In the genomic region with DNA sequence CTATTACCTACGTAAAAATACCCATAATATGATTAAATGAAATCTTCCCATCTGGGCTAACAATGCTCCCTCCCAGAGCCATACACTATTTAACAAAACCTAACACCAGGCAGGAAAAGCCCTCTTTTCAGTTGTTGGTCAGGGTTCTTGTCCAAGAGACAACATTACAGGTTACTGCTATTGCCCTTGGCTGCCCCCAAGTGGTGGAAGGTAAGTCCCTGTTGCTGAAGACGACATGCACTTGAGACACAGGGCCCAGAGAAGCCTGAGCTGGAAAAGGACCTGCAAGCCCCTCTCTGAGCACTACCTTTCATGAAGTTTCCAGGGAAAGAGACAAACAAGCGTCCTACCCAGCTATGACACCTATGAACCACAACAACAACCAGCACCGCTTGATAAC, we compare ENCODE assay signal across 10 mouse cellular contexts. TPM values are rescaled to one million over a fixed set of nuclear protein-coding genes. Genes with fewer than 3 reads are reported as not detected.
DNase-seq lines count a peak whose midpoint lies in the region; ATAC-seq and TF ChIP-seq lines count a peak whose summit lies in the region.
"Had no signal": no experiment of that assay in that cellular context is flagged by ENCODE, and none has a peak within 500 bp of the region (broad histone marks: within the 10 kb centered on the region; RNA-seq: fewer than 3 reads in every experiment).

No protein-coding gene starts in this region.

- H3K9me3 ChIP-seq in intestine, postnatal 0 days (ENCODE audit: control insufficient read depth) = no peaks in the 10 kb centered on the region
- H3K9me3 ChIP-seq in intestine, embryonic 16.5 days (ENCODE audit: control insufficient read depth, low read length) = no peaks in the 10 kb centered on the region
- H3K9me3 ChIP-seq in E14TG2a.4 (ENCODE audit: low read length) = no peaks in the 10 kb centered on the region
- H3K9me3 ChIP-seq in embryonic facial prominence, embryonic 14.5 days (ENCODE audit: control insufficient read depth, low read length) = no peaks in the 10 kb centered on the region
- no peaks in the 10 kb centered on the region for H3K9me3 ChIP-seq in limb, embryonic 10.5 days (replicated peaks)
- H3K9me3 ChIP-seq: embryonic facial prominence, embryonic 15.5 days; lung, embryonic 15.5 days had no signal

- DNase-seq in adrenal gland, postnatal 14 days = peak; percentile 75
- peak; percentile 69 for DNase-seq in embryonic facial prominence, embryonic 14.5 days (ENCODE audit: low spot score)
- peak; percentile 49 for DNase-seq in limb, embryonic 10.5 days (ENCODE audit: low spot score)
- DNase-seq in retina, adult 2 months (ENCODE audit: low read depth, low spot score) = peak; percentile 16
- DNase-seq in yolk sac, embryonic 10.5 days (ENCODE audit: low spot score) = no peak

- WGBS in intestine, postnatal 0 days = 59% methylated on average over 4 of the region's 4 CpGs
- 61% methylated on average over 4 of the region's 4 CpGs for WGBS in intestine, embryonic 16.5 days
- 46% methylated on average over 4 of the region's 4 CpGs for WGBS in embryonic facial prominence, embryonic 14.5 days
- 52% methylated on average over 4 of the region's 4 CpGs for WGBS in limb, embryonic 10.5 days

- H3K4me2 ChIP-seq in intestine, postnatal 0 days (replicated peaks; ENCODE audit: low read depth) = no peak overlapping the region
- no peak overlapping the region for H3K4me2 ChIP-seq in intestine, embryonic 16.5 days (ENCODE audit: low read depth, low read length)
- no peak overlapping the region for H3K4me2 ChIP-seq in embryonic facial prominence, embryonic 14.5 days (ENCODE audit: low read depth, low read length)
- H3K4me2 ChIP-seq: embryonic facial prominence, embryonic 15.5 days; lung, embryonic 15.5 days had no signal

- peaks cover 34% of the 10 kb centered on the region; the same call in 1 of the 2 replicates for H3K36me3 ChIP-seq in intestine, postnatal 0 days (ENCODE audit: control insufficient read depth, insufficient read depth)
- H3K36me3 ChIP-seq in intestine, embryonic 16.5 days (ENCODE audit: control insufficient read depth, insufficient read depth, low read length) = no peaks in the 10 kb centered on the region
- peaks cover 74% of the 10 kb centered on the region for H3K36me3 ChIP-seq in E14TG2a.4 (ENCODE audit: insufficient read depth, low read length)
- H3K36me3 ChIP-seq in embryonic facial prominence, embryonic 14.5 days (ENCODE audit: control insufficient read depth, insufficient read depth, low read length) = peaks cover 52% of the 10 kb centered on the region
- H3K36me3 ChIP-seq in limb, embryonic 10.5 days = peaks cover 30% of the 10 kb centered on the region

- peak; percentile 85 for TF ChIP-seq CTCF in intestine, postnatal 0 days (IDR thresholded peaks at IDR 0.05; ENCODE audit: low read depth)
- peak; percentile 83 for TF ChIP-seq CTCF in E14TG2a.4 (conservative IDR thresholded peaks at IDR 0.05; ENCODE audit: low read length)

- H3K27ac ChIP-seq in intestine, postnatal 0 days (ENCODE audit: low read depth, low read length) = no peak overlapping the region
- no peak overlapping the region for H3K27ac ChIP-seq in intestine, embryonic 16.5 days (ENCODE audit: low read length)
- no peak overlapping the region for H3K27ac ChIP-seq in embryonic facial prominence, embryonic 14.5 days (replicated peaks; ENCODE audit: low read depth, low read length)
- H3K27ac ChIP-seq in limb, embryonic 10.5 days = no peak overlapping the region
- H3K27ac ChIP-seq: embryonic facial prominence, embryonic 15.5 days; lung, embryonic 15.5 days had no signal

- ATAC-seq in intestine, postnatal 0 days = no peak
- no peak for ATAC-seq in intestine, embryonic 16.5 days
- ATAC-seq in embryonic facial prominence, embryonic 14.5 days (ENCODE audit: low read depth) = 0 out of 2 replicates have a peak, but pooled peaks have one; percentile 50

- H3K4me1 ChIP-seq in intestine, postnatal 0 days (replicated peaks; ENCODE audit: control insufficient read depth, insufficient read depth, low read length) = no peaks in the 10 kb centered on the region
- 0 out of 2 replicates have a peak, but pooled peaks cover 2% of the 10 kb centered on the region for H3K4me1 ChIP-seq in intestine, embryonic 16.5 days (ENCODE audit: control insufficient read depth, insufficient read depth, low read length)
- H3K4me1 ChIP-seq in E14TG2a.4 (replicated peaks; ENCODE audit: low read depth, low read length) = no peaks in the 10 kb centered on the region; the same call in 1 of the 2 replicates
- H3K4me1 ChIP-seq in embryonic facial prominence, embryonic 14.5 days (ENCODE audit: control insufficient read depth, insufficient read depth, low read length) = no peaks in the 10 kb centered on the region
- H3K4me1 ChIP-seq in limb, embryonic 10.5 days = 0 out of 2 replicates have a peak, but pooled peaks cover 3% of the 10 kb centered on the region
- H3K4me1 ChIP-seq: embryonic facial prominence, embryonic 15.5 days had no signal

- H3K9ac ChIP-seq in intestine, postnatal 0 days (ENCODE audit: low read depth, low read length) = no peak overlapping the region
- H3K9ac ChIP-seq in intestine, embryonic 16.5 days (ENCODE audit: low read depth, low read length) = no peak overlapping the region
- no peak overlapping the region for H3K9ac ChIP-seq in embryonic facial prominence, embryonic 14.5 days (ENCODE audit: low read depth, low read length)
- H3K9ac ChIP-seq: embryonic facial prominence, embryonic 15.5 days; lung, embryonic 15.5 days had no signal

- H3K4me3 ChIP-seq in intestine, postnatal 0 days (ENCODE audit: low read depth, low read length) = no peak overlapping the region
- no peak overlapping the region for H3K4me3 ChIP-seq in intestine, embryonic 16.5 days (ENCODE audit: low read length)
- no peak overlapping the region for H3K4me3 ChIP-seq in E14TG2a.4 (replicated peaks; ENCODE audit: low read length)
- H3K4me3 ChIP-seq in embryonic facial prominence, embryonic 14.5 days (ENCODE audit: low read depth, low read length) = no peak overlapping the region
- H3K4me3 ChIP-seq in limb, embryonic 10.5 days = no peak overlapping the region
- H3K4me3 ChIP-seq: embryonic facial prominence, embryonic 15.5 days; lung, embryonic 15.5 days had no signal

- H3K27me3 ChIP-seq in intestine, postnatal 0 days (replicated peaks; ENCODE audit: control insufficient read depth, insufficient read depth, low read length) = no peaks in the 10 kb centered on the region
- H3K27me3 ChIP-seq in intestine, embryonic 16.5 days (replicated peaks; ENCODE audit: control insufficient read depth, insufficient read depth, low read length) = no peaks in the 10 kb centered on the region
- no peaks in the 10 kb centered on the region for H3K27me3 ChIP-seq in E14TG2a.4 (ENCODE audit: insufficient read depth, low read length)
- no peaks in the 10 kb centered on the region for H3K27me3 ChIP-seq in embryonic facial prominence, embryonic 14.5 days (replicated peaks; ENCODE audit: control insufficient read depth, insufficient read depth, low read length)
- H3K27me3 ChIP-seq in limb, embryonic 10.5 days (ENCODE audit: low read depth, poor library complexity, severe bottlenecking) = no peaks in the 10 kb centered on the region
- H3K27me3 ChIP-seq: embryonic facial prominence, embryonic 15.5 days; lung, embryonic 15.5 days had no signal

RNA-seq across cellular contexts. Expression of a gene that starts 6.5 kb away (rescaled TPM):
- 6.3 and 7.6 TPM in 2 replicates for polyA plus RNA-seq in intestine, postnatal 0 days (2015; fragmentation: Nextera tagmentation; extraction: Ambion mirVana)
- polyA plus RNA-seq in intestine, embryonic 16.5 days (2015; fragmentation: Nextera tagmentation; extraction: Ambion mirVana) = 22.1 and 25.6 TPM in 2 replicates
- 22.8 and 24.7 TPM in 2 replicates for total RNA-seq in adrenal gland, postnatal 14 days (2021)
- 11.4 and 14.4 TPM in 2 replicates for polyA plus RNA-seq in embryonic facial prominence, embryonic 14.5 days (2014; fragmentation: Nextera tagmentation; extraction: Ambion mirVana)
- 22.8 and 24.8 TPM in 2 replicates for polyA plus RNA-seq in limb, embryonic 10.5 days (2016; fragmentation: Nextera tagmentation; extraction: Ambion mirVana)

RNA-seq across cellular contexts. Expression of a gene that starts 46.0 kb away (rescaled TPM):
- 59.9 and 71.1 TPM in 2 replicates for polyA plus RNA-seq in intestine, postnatal 0 days (2015; fragmentation: Nextera tagmentation; extraction: Ambion mirVana)
- 118 and 132 TPM in 2 replicates for polyA plus RNA-seq in intestine, embryonic 16.5 days (2015; fragmentation: Nextera tagmentation; extraction: Ambion mirVana)
- total RNA-seq in adrenal gland, postnatal 14 days (2021) = 20.3 and 28.1 TPM in 2 replicates
- polyA plus RNA-seq in embryonic facial prominence, embryonic 14.5 days (2014; fragmentation: Nextera tagmentation; extraction: Ambion mirVana) = 75.8 and 86.4 TPM in 2 replicates
- 140 and 148 TPM in 2 replicates for polyA plus RNA-seq in limb, embryonic 10.5 days (2016; fragmentation: Nextera tagmentation; extraction: Ambion mirVana)
